In the genomic region with DNA sequence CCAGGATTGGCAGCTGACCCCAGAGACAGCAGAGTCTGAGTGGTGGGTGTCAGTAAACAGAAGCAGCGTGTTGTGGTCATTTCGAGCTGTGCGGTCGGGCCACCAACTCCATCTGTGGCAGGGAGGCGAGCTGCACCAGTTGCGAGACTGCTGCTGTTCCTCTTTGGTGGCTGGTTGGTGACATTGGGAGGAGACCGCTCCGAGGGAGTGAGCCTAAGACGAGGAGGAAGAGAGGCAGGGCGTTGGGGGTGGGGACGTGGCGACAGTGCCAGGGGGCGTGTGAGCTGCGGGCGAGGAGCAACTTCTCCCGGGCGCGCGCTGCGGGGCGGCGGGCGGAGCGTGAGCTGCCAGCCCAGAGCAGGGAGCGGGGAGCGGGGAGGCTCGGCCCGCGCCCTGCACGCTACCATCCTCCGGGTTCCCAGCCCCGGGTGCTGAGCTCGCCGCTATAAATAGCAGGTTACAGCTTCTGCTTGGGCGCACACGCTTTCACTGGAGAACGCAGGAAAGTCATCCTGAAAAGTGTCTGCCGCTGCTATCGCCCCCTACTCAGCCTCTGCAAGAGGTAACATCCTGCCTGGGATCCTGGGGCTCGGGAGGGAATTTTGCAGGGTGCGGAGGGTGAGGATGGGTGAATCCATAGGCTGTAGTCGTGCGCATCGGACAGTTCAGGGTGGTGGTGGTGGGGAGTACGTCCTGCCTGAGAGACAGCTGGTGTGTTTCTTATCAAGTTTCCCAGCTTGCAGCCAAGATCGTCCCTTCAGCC, we compare ENCODE assay signal across 8 mouse cellular contexts. TPM values are rescaled to one million over a fixed set of nuclear protein-coding genes. Genes with fewer than 3 reads are reported as not detected.
A peak's percentile ranks its signal among the peaks of the same experiment; 100 is the strongest.
DNase-seq lines count a peak whose midpoint lies in the region; ATAC-seq and TF ChIP-seq lines count a peak whose summit lies in the region.

A gene (plus strand): TSS at position 321 of the 763 bp plus-strand sequence.

- H3K36me3 ChIP-seq in ES-E14 (ENCODE audit: control insufficient read depth, insufficient read depth, low read length, poor library complexity, severe bottlenecking): no peaks in the 10 kb centered on the region
- no peaks in the 10 kb centered on the region for H3K36me3 ChIP-seq in lung, embryonic 15.5 days

- DNase-seq in ES-E14 (ENCODE audit: low read depth, low spot score): peak; percentile 13
- DNase-seq in cerebellum, adult 11-12 months: peak; percentile 87
- peak; percentile 21 for DNase-seq in forelimb bud, embryonic 11.5 days (ENCODE audit: low read depth, low spot score)
- DNase-seq in heart, postnatal 4 days: peak; percentile 56
- peak; percentile 86 for DNase-seq in layer of hippocampus, adult 9-11 months
- DNase-seq in testis, postnatal 14 days (ENCODE audit: low spot score): peak; percentile 5

- peak within 1 kb of the TSS; percentile 99 for H3K4me2 ChIP-seq in lung, embryonic 15.5 days

- H3K27ac ChIP-seq in ES-E14 (ENCODE audit: insufficient read depth, low read depth, low read length, poor library complexity, severe bottlenecking): no peak within 1 kb of the TSS
- 0 out of 2 replicates have a peak within 1 kb of the TSS, but pooled peaks have one; percentile 24 for H3K27ac ChIP-seq in lung, embryonic 15.5 days

- peaks cover 8% of the 10 kb centered on the region; the same call in 1 of the 2 replicates for H3K9me3 ChIP-seq in ES-E14 (ENCODE audit: control insufficient read depth, insufficient read depth, low read depth, low read length)
- H3K9me3 ChIP-seq in lung, embryonic 15.5 days: no peaks in the 10 kb centered on the region

- H3K27me3 ChIP-seq in lung, embryonic 15.5 days: peaks cover 5% of the 10 kb centered on the region

- H3K9ac ChIP-seq in ES-E14 (ENCODE audit: insufficient read depth, low read depth, low read length, poor library complexity, severe bottlenecking): peak within 1 kb of the TSS; percentile 21; the same call in 1 of the 2 replicates
- peak within 1 kb of the TSS; percentile 44 for H3K9ac ChIP-seq in lung, embryonic 15.5 days

- 0% methylated on average over 44 of the region's 46 CpGs for WGBS in lung, embryonic 15.5 days

- peak; percentile 70; the same call in 1 of the 2 replicates for ATAC-seq in lung, embryonic 15.5 days (ENCODE audit: borderline replicate concordance, extremely low read depth, low FRiP score, low TSS enrichment)
- ATAC-seq in neutrophil, adult 5-6 weeks (ENCODE audit: extremely low read depth, insufficient number of reproducible peaks, low FRiP score, poor library complexity, severe bottlenecking): peak; percentile 90

- in situ Hi-C loops in ES-E14 (cut with MboI; ENCODE audit: low sequenced_read_pairs in 2 of 2, unreplicated experiment in 2 of 2): no loop called here

- peak within 1 kb of the TSS; percentile 62 to 83 for H3K4me3 ChIP-seq in ES-E14 (ENCODE audit: insufficient read depth in 1 of 2, low read depth in 1 of 2, low read length in 2 of 2, poor library complexity in 1 of 2, severe bottlenecking in 1 of 2)
- peak within 1 kb of the TSS; percentile 61 for H3K4me3 ChIP-seq in lung, embryonic 15.5 days

- peaks cover 0 to 3% of the 10 kb centered on the region in 2 experiments; a peak in 1 of 4 replicates for H3K4me1 ChIP-seq in ES-E14 (ENCODE audit: control insufficient read depth in 2 of 2, insufficient read depth in 2 of 2, low read length in 2 of 2, poor library complexity in 1 of 2)
- H3K4me1 ChIP-seq in lung, embryonic 15.5 days: peaks cover 11% of the 10 kb centered on the region

TF ChIP-seq in ES-E14, 5 proteins besides CTCF, POLR2A, EP300 and RAD21:
- TF ChIP-seq MAFK (IDR thresholded peaks at IDR 0.05; ENCODE audit: insufficient read depth, low read depth, low read length) (no peak), HCFC1 (IDR thresholded peaks at IDR 0.05; ENCODE audit: borderline replicate concordance, insufficient read depth, low read length) (no peak), ZC3H11A (IDR thresholded peaks at IDR 0.05; ENCODE audit: borderline replicate concordance, low read depth, low read length) (no peak), ZNF384 (IDR thresholded peaks at IDR 0.05; ENCODE audit: low read depth, low read length) (no peak), CHD2 (IDR thresholded peaks at IDR 0.05; ENCODE audit: low read depth, low read length) (no peak)

RNA-seq across cellular contexts. Expression of the gene that starts here (rescaled TPM):
- total RNA-seq in ES-E14 (2012; rRNA removed): 0.98 and 1.5 TPM in 2 replicates
- total RNA-seq in heart, postnatal 4 days (2021): 10 to 100 TPM; 48.2 to 54.0 TPM
- 7.8 and 9.7 TPM in 2 replicates for polyA plus RNA-seq in lung, embryonic 15.5 days (2015; fragmentation: Nextera tagmentation; extraction: Ambion mirVana)
- total RNA-seq in neutrophil, adult 5-6 weeks (2017): 73.3 and 77.5 TPM in 2 replicates

Comparison
In these comparisons a context has a peak if more than half of its experiments do, and no peak if none do; other contexts are left out.
1. RNA of the gene that starts here (total RNA-seq): 73.3 to 77.5 TPM in neutrophil, adult 5-6 weeks and 48.2 to 54.0 TPM in heart, postnatal 4 days; 0.98 to 1.5 TPM in ES-E14; every median in the first group is over 10 times any median in the second.
2. DNase-seq: peak in every context shown above with its lines; median percentile 87 in cerebellum, adult 11-12 months; 86 in layer of hippocampus, adult 9-11 months; 56 in heart, postnatal 4 days; 21 in forelimb bud, embryonic 11.5 days; 13 in ES-E14; 5 in testis, postnatal 14 days.